Mouse (Mus musculus) heart, embryonic 13.5 days (tissue): ENCODE measurements around the gene 9230112D13Rik. TPM values are rescaled to one million over a fixed set of nuclear protein-coding genes. Genes with fewer than 3 reads are reported as not detected.
A peak's percentile ranks its signal among the peaks of the same experiment; 100 is the strongest.

Experiments
- ATAC-seq: fragments of 200-750 bp; cut with Nextera tagmentation; 2 replicates; pipeline ENCODE4 v1.8.0; 2017; ENCODE audit warnings: moderate TSS enrichment; ENCODE audit not compliant: insufficient number of reproducible peaks, low FRiP score, low TSS enrichment; ENCODE audit errors: extremely low read depth
- H3K27ac ChIP-seq: fragments of 300-500 bp; sonication (generic); replicated peaks from 2 replicates; pipeline ENCODE4 v1.5.1; 2015; ENCODE audit warnings: moderate library complexity, mild to moderate bottlenecking, inconsistent platforms
- H3K27me3 ChIP-seq: fragments of 300-500 bp; sonication (generic); replicated peaks from 2 replicates; pipeline ENCODE4 v1.6.1; 2015; ENCODE audit warnings: mild to moderate bottlenecking, inconsistent platforms
- H3K36me3 ChIP-seq: fragments of 300-500 bp; sonication (generic); 2 replicates; pipeline ENCODE4 v1.6.1; 2015; ENCODE audit warnings: mild to moderate bottlenecking, inconsistent platforms
- H3K4me1 ChIP-seq: fragments of 300-500 bp; sonication (generic); 2 replicates; pipeline ENCODE4 v1.6.1; 2015; ENCODE audit warnings: inconsistent platforms
- H3K4me2 ChIP-seq: fragments of 300-500 bp; sonication (generic); 2 replicates; pipeline ENCODE4 v1.6.1; 2015; ENCODE audit warnings: inconsistent platforms, mild to moderate bottlenecking, moderate library complexity
- H3K4me3 ChIP-seq: fragments of 300-500 bp; sonication (generic); 2 replicates; pipeline ENCODE4 v1.5.1; 2015; ENCODE audit warnings: moderate library complexity, mild to moderate bottlenecking, inconsistent platforms
- H3K9ac ChIP-seq: fragments of 300-500 bp; sonication (generic); 2 replicates; pipeline ENCODE4 v1.6.1; 2015; ENCODE audit warnings: inconsistent platforms, mild to moderate bottlenecking, moderate library complexity
- H3K9me3 ChIP-seq: fragments of 300-500 bp; sonication (generic); 2 replicates; pipeline ENCODE4 v1.6.1; 2016; ENCODE audit warnings: inconsistent platforms
- WGBS: fragments of 180-500 bp; shearing (Covaris S2); methylation state at CpG from one replicate; pipeline ENCODE4 v1.1.7; 2015; ENCODE audit warnings: mixed read lengths; 5-methylcytosine and 5-hydroxymethylcytosine counted together
- polyA plus RNA-seq: library from polyadenylated mRNA; unstranded; fragments of >200 nt; fragmentation: Nextera tagmentation; extraction: Ambion mirVana; gene quantifications from 2 replicates; pipeline ENCODE4 v1.2.1, GENCODE M21; 2015

The 9230112D13Rik gene
- polyA plus RNA-seq, 1 experiment from 2014 or later = not detected

DNA sequence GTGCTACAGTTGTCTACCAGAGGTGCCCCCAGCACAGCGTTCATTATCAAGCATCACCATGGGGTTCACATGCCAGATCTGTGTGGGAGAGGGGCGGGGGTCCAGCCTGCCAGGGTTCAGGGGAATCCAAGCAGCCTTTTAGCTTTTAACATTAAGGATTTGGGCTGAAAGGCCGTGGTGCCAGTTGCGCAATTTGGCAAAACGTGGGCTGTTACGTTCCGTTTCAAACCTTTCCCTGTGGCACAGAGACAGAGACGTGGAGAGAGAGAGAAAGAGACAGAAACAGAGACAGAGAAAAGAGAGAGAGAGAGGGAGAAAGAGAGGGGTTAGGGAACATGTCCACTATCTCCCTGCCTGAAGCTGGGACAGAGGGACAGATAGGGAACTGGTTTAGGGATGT is 39.0 kb upstream of the 9230112D13Rik start:
- H3K4me1 ChIP-seq = peaks cover 59% of the 10 kb centered on the region
- no peak overlapping the region for H3K9ac ChIP-seq
- peak overlapping the region; percentile 51; the same call in 1 of the 2 replicates for H3K27ac ChIP-seq
- H3K9me3 ChIP-seq = no peaks in the 10 kb centered on the region
- no peak for ATAC-seq
- 86% methylated on average over 8 of the region's 8 CpGs for WGBS
- peaks cover 72% of the 10 kb centered on the region for H3K36me3 ChIP-seq
- no peaks in the 10 kb centered on the region for H3K27me3 ChIP-seq
- no peak overlapping the region for H3K4me3 ChIP-seq
- no peak overlapping the region for H3K4me2 ChIP-seq

- no peaks in the 10 kb centered on the region for H3K27me3 ChIP-seq
- H3K27ac ChIP-seq = no peak overlapping the region
- H3K4me3 ChIP-seq = no peak overlapping the region
- H3K4me1 ChIP-seq = peaks cover 52% of the 10 kb centered on the region
- no peak overlapping the region for H3K9ac ChIP-seq
- ATAC-seq = no peak
- WGBS = 81% methylated on average over 9 of the region's 9 CpGs
- H3K36me3 ChIP-seq = peaks cover 98% of the 10 kb centered on the region
- no peak overlapping the region for H3K4me2 ChIP-seq
- no peaks in the 10 kb centered on the region for H3K9me3 ChIP-seq
Measured at GRCm38 (mm10) chr14:34558947-34559346, 36.3 kb upstream of the 9230112D13Rik start.

DNA sequence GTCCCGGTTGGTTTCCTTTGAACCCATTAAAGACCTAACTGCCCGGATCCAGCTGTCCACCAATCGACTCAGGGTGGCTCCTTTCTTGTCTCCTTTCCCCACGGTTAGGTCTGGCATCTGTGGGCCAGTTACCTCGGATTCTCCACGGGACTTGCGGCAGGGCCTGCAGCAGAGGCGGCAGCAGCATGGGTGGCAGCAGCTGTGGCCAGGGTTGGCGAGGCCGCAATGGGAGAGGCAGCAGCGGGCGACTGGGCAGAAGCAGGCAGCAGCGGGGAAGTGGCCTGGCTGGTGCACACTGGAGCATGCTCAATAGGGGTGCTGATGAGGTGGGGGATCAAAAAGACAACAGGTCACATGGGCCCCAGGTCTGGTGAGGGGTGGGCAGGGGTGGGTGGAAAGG is 32.6 kb upstream of the 9230112D13Rik start:
- Histone ChIP-seq H3K36me3 (peaks cover 96% of the 10 kb centered on the region), H3K27me3 (no peaks in the 10 kb centered on the region), H3K4me1 (peaks cover 52% of the 10 kb centered on the region), H3K9ac (peak overlapping the region; percentile 61), H3K4me3 (no peak overlapping the region), H3K27ac (peak overlapping the region; percentile 73), H3K9me3 (no peaks in the 10 kb centered on the region), H3K4me2 (peak overlapping the region; percentile 26; the same call in 1 of the 2 replicates)
- ATAC-seq = no peak
- WGBS = 59% methylated on average over 13 of the region's 13 CpGs

- ATAC-seq = no peak
- H3K4me2 ChIP-seq = no peak overlapping the region
- peaks cover 58% of the 10 kb centered on the region for H3K4me1 ChIP-seq
- H3K9me3 ChIP-seq = no peaks in the 10 kb centered on the region
- H3K27me3 ChIP-seq = no peaks in the 10 kb centered on the region
- WGBS = 53% methylated on average over 3 of the region's 3 CpGs
- H3K4me3 ChIP-seq = no peak overlapping the region
- peak overlapping the region; percentile 46 for H3K27ac ChIP-seq
- H3K36me3 ChIP-seq = peaks cover 91% of the 10 kb centered on the region
- H3K9ac ChIP-seq = peak overlapping the region; percentile 11; the same call in 1 of the 2 replicates
Measured at GRCm38 (mm10) chr14:34554047-34554446, 31.4 kb upstream of the 9230112D13Rik start.

- Histone ChIP-seq H3K36me3 (peaks cover 86% of the 10 kb centered on the region), H3K4me1 (peaks cover 63% of the 10 kb centered on the region), H3K4me2 (no peak overlapping the region), H3K4me3 (no peak overlapping the region), H3K27me3 (no peaks in the 10 kb centered on the region), H3K9me3 (no peaks in the 10 kb centered on the region), H3K9ac (0 out of 2 replicates have a peak overlapping the region, but pooled peaks have one; percentile 33), H3K27ac (peak overlapping the region; percentile 46)
- 65% methylated on average over 6 of the region's 6 CpGs for WGBS
- ATAC-seq = no peak
Measured at GRCm38 (mm10) chr14:34553470-34553869, 30.9 kb upstream of the 9230112D13Rik start.

- Histone ChIP-seq H3K4me2 (no peak overlapping the region), H3K9ac (no peak overlapping the region), H3K9me3 (no peaks in the 10 kb centered on the region), H3K4me1 (peaks cover 76% of the 10 kb centered on the region), H3K27ac (0 out of 2 replicates have a peak overlapping the region, but pooled peaks have one; percentile 20), H3K4me3 (no peak overlapping the region), H3K27me3 (no peaks in the 10 kb centered on the region), H3K36me3 (peaks cover 76% of the 10 kb centered on the region)
- no peak for ATAC-seq
- 83% methylated on average over 5 of the region's 5 CpGs for WGBS
Measured at GRCm38 (mm10) chr14:34552226-34552625, 29.6 kb upstream of the 9230112D13Rik start.

DNA sequence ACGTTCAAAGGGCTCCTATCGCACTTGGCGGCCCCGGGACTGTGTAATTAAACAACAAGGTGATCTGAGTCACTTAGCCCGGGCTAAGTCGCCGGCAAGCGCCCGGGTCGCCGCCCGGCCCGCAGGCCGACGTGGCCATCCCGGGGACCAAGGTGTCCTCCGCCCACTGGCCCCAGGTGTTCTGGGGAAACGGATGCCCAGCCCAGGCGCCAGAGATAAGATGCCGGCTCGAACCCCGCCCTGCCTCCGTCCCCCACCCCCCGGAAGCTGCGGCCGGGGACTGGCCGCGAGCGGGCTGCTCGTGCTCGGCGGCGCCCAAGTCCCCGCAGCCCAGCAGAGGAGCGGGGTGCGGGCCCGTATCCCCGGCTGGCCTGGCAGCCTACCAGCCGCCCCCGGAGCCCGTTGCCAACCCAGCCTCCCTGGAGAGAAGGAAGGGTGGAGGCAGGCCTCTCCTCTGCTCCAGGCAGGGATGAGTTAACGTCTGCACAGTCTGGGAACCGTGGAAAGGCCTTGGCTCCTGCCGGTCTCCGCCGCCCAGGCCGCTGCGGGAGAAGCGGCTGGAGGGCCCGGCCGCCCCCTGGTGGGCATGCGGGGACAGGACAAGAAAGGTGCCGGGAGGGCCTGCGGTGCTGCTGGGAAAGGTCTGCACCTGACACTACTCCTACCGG is 26.5 kb upstream of the 9230112D13Rik start:
- peaks cover 64% of the 10 kb centered on the region for H3K36me3 ChIP-seq
- peak overlapping the region; percentile 90 for H3K27ac ChIP-seq
- peaks cover 86% of the 10 kb centered on the region for H3K4me1 ChIP-seq
- peak overlapping the region; percentile 87 for H3K4me2 ChIP-seq
- under 1% methylated on average over 55 of the region's 55 CpGs for WGBS
- no peaks in the 10 kb centered on the region; the same call in 1 of the 2 replicates for H3K27me3 ChIP-seq
- H3K4me3 ChIP-seq = peak overlapping the region; percentile 65
- peak; percentile 71 for ATAC-seq
- no peaks in the 10 kb centered on the region for H3K9me3 ChIP-seq
- peak overlapping the region; percentile 87 for H3K9ac ChIP-seq

- H3K27ac ChIP-seq = peak overlapping the region; percentile 90
- 2% methylated on average over 27 of the region's 27 CpGs for WGBS
- no peaks in the 10 kb centered on the region for H3K9me3 ChIP-seq
- no peak for ATAC-seq
- peak overlapping the region; percentile 65 for H3K4me3 ChIP-seq
- H3K4me2 ChIP-seq = peak overlapping the region; percentile 87
- peaks cover 63% of the 10 kb centered on the region for H3K36me3 ChIP-seq
- H3K4me1 ChIP-seq = peaks cover 86% of the 10 kb centered on the region
- H3K9ac ChIP-seq = peak overlapping the region; percentile 87
- H3K27me3 ChIP-seq = no peaks in the 10 kb centered on the region; the same call in 1 of the 2 replicates
Measured at GRCm38 (mm10) chr14:34548391-34549001, 25.9 kb upstream of the 9230112D13Rik start.

DNA sequence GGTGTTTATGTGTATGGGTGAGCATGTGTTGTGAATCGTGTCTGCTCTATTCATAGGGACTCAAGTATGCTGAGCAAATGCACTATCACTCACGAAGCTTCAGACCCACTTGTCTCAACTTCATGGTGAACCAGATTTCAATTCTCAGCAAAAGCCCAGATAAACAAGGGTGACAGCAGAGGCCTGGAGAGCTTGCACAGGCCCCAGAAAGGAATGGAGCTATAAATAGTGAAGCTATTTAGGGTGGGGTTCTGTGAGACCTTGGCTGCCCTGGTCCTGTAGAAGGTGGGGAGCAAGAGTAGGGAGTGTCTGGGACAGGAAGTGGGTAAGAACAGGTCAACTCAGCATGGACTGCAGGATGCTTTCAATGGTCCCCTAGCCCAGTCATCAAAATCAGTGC is 21.9 kb upstream of the 9230112D13Rik start:
- H3K9ac ChIP-seq = no peak overlapping the region
- 0 out of 2 replicates have a peak, but pooled peaks have one; percentile 30 for ATAC-seq
- peaks cover 4% of the 10 kb centered on the region; the same call in 1 of the 2 replicates for H3K27me3 ChIP-seq
- peak overlapping the region; percentile 37; the same call in 1 of the 2 replicates for H3K4me2 ChIP-seq
- H3K4me3 ChIP-seq = no peak overlapping the region
- 17% methylated on average over 2 of the region's 2 CpGs for WGBS
- H3K36me3 ChIP-seq = peaks cover 64% of the 10 kb centered on the region
- H3K4me1 ChIP-seq = peaks cover 83% of the 10 kb centered on the region
- no peaks in the 10 kb centered on the region for H3K9me3 ChIP-seq
- peak overlapping the region; percentile 96 for H3K27ac ChIP-seq

DNA sequence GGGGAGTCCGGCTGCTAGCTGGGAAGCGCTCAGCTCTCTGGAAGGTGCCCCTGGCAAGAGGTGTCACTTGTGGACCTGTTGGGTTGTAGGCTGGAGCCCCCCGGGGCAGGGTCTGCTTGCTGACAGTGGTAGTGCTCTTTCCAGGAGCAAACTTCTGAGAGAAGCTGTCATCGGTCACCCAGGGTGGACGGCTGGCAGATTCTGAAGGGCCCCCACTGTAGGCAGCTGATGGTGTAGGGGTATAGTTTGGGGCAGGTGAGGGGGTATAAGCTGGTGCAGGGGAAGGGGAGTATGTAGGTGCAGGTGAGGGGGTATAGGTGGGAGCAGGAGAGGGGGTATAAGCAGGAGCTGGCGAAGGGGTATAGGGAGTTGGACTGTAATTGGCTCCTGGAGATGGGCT is 21.4 kb upstream of the 9230112D13Rik start:
- H3K36me3 ChIP-seq = peaks cover 69% of the 10 kb centered on the region
- peaks cover 78% of the 10 kb centered on the region for H3K4me1 ChIP-seq
- H3K4me2 ChIP-seq = peak overlapping the region; percentile 37
- no peak overlapping the region for H3K4me3 ChIP-seq
- H3K9ac ChIP-seq = peak overlapping the region; percentile 71
- peaks cover 4% of the 10 kb centered on the region; the same call in 1 of the 2 replicates for H3K27me3 ChIP-seq
- WGBS = 47% methylated on average over 6 of the region's 6 CpGs
- peak overlapping the region; percentile 96 for H3K27ac ChIP-seq
- peak; percentile 35; the same call in 1 of the 2 replicates for ATAC-seq
- no peaks in the 10 kb centered on the region for H3K9me3 ChIP-seq

DNA sequence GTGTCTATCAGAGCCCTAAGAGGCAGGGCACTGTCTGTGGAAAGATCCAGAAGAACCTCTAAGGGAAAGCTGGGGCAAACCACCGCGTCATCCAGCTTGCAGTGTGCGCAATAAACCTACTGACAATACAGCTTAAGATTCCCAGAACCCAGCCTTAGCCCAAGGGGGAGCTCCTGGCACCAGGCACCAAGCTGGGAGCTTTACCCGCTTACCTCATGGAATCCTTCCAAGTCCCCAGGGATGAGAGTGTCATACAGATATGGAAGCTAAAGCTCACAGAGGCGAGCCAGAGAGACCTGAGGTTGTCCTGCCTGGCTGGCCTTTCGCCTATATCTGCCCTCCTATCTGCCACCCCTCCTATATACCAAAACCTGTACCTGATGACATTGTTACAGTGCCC is 21.0 kb upstream of the 9230112D13Rik start:
- no peak for ATAC-seq
- Histone ChIP-seq H3K4me3 (no peak overlapping the region), H3K9me3 (no peaks in the 10 kb centered on the region), H3K9ac (peak overlapping the region; percentile 71), H3K4me1 (peaks cover 74% of the 10 kb centered on the region), H3K4me2 (peak overlapping the region; percentile 37; the same call in 1 of the 2 replicates), H3K27ac (peak overlapping the region; percentile 96), H3K36me3 (peaks cover 73% of the 10 kb centered on the region), H3K27me3 (peaks cover 4% of the 10 kb centered on the region; the same call in 1 of the 2 replicates)
- WGBS = 51% methylated on average over 6 of the region's 6 CpGs
